Mouse (Mus musculus): ENCODE measurements at regions not wholly inside any gene's neighbourhood (a gene's known extent, or its start where the extent isn't known, plus 50 kb on each side); places are given as distances from the start of the nearest gene placed in this dataset.
A peak's percentile ranks its signal among the peaks of the same experiment; 100 is the strongest.

DNA sequence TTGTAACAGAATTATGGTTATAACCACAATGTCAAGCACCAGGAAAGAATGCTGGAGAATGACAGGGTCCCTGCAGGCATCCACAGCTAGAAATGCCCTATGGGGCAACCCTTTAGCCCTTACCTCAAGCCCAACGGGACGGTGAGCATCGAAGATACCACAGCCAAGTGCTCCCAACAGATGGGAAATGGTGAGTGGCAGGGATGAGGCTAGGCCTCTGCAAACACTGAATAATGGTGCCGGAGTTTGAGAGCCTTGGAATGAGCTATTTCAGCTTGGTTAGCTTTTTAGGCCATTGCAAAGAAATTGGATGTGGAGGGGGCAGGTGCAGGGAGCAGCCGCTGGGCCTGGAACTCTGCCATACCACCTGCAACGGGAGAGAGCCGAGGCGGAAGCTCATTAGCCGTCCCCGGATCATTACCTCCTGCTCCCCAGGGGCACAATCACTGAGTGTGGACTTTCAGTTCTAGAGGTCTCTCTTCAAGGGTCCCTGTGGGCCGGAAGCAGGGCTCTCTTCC lies 117.9 kb downstream of the Usp31 start:
- DNase-seq, result peak; percentile 32

DNA sequence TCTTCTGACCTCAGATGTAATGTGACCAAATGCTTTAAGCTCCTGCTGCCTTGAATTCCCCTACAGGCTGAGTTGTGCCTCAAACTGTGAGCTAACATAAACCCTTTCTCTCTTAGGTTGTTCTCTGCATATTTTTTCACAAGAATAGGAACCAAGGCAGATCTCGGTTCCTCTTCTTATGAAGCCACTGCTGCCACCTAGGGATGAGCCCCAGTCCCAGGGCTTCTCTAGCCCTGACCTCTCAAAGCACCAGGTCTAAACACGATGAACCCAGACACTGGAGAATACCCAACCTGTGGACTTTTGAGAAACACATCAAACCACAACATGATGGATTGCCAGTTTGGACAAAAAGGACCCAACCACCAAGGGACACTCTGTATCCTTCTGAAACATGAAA lies 119.3 kb downstream of the Usp31 start:
- DNase-seq, result no peak

DNA sequence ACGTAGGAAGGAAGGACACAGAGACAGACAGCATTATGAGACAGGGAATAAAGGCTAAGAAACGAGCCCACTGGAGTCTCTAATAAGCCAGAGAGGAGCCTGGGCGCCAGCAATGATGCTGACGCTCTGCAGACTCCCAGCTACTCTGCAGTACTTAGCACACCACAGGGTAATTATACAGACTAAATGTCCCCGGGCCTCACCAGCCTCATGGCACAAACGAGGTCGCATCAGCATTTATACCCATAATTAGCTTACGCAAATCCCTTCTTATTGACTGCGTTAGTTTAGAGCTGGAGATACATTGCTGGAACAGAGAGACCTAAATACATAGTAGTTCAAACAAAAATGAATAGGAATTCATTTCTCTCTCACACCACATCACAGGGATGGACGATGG lies 121.3 kb downstream of the Usp31 start:
- no peak for DNase-seq

DNA sequence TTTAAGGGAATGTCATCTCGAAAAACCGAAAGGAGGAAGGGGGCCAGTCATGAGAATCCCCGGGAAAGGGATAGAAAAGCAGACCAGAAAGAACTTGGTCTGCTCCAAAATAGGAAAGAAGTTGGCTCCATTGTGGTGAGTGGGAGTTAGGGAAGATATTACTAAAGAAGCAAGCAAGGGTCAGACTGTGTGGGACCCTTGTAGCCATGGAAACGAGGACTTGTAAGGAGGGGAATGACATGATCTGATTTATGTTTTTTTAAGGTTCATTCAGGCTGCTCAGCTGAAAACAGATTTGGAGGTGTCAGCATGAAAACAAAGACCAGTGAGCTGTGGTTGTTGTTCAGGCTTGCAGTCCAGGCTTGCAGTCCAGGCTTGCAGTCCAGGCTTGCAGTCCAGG lies 127.6 kb downstream of the Usp31 start:
- no peak for DNase-seq

DNA sequence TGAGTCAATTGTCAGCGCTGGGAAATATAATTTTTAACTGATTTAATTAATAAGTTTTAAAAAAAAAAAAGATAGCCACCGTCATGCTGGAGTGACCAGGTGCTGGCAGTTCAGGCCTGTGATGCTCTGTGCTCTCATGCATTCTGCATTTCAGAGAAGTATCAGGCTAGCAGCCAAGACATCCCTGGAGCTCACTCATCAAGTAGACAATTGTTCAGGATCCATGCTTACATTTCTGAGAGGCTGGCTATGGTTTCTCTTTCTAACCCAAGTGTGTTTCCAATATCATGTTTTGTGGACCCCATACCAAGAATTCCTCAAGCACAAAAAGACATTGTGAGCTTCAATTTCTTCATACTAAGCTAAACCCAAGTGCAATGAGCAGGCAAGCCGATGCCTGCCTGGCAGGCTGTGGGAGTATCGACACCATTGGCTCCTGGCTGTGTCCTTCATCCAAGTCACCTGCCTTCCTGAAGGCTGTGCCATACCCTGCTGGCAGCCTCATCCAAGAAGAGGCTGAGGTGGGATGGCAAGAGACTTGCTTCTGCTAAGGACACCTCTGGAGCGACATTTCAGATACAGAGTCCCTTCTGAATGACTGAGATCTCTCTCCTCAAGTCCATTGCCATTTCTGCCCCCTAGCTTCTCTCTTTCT lies 134.2 kb downstream of the Usp31 start:
- no peak for DNase-seq

DNA sequence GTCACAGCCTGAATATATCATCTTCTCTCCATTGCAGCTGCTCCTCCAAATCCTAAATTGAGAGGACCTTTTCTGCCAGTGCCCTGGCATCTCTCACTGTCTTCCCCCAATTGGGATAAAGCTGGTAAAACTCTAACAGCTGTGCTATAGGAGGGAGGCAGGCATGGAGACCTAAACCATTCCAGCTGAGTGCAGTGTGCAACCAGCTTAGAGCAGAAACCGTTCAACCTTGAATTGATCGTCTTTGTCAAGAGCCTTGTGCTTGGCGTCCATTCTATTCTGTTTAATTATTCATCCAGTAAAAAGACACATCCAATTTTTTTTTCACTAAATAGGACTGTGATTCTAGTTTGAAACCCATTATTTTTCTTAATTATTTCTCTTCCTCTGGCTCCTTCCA lies 135.3 kb downstream of the Usp31 start:
- DNase-seq, result no peak

DNA sequence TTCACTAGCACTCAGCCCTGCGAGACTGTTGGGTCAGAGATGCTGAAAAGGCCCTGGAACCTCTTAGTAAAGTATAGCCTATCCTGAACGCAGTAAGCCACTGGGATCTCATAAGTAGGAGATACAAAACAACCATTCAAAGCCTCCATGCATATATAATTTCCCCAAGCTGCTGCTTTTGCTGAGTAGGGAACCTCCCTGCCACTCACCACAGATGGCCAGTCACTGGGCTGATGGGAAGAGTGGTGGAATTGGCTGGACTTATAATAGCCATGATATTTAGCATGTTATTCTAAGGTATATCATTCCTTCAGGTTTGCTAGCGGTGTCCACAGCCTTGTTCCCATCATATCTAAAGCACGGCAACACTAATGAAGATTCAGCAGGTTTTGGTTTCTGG lies 135.8 kb downstream of the Usp31 start:
- DNase-seq, result no peak

DNA sequence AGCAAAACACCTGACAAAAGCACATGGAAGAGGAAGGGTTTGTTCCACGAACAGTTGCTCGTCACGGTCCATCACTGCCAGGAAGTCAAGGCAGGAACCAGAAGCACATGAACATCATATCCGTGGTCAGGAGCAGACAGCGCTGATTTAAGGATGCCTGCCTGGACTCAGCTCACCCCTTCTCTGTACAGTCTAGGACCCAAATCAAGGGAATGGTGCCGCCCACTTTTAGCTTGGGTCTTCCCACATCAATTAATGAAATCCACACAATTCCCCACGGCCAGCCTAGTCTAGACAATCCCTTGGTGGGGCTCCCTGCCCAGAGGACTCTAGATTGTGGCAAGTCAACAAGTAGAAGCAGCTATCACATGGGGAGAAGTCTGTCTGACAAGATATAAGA lies 137.8 kb downstream of the Usp31 start:
- no peak for DNase-seq

DNA sequence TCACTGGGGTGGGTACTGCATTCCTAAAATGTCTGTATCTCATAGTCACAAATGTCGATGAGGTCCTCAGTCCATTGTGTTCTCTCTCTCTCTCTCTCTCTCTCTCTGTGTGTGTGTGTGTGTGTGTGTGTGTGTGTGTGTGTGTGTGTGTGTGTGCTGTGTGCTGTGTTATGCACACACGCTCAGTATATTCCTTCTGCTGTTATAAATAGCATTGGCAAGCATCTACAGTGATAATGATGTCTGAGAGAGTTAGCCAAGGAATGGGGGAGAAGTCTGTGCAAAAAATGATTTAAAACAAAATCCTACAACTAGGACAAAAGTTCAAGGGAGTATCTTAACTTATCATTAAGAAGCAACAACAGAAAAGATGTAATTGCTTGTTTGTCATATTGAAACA lies 139.0 kb downstream of the Usp31 start:
- DNase-seq, result no peak

DNA sequence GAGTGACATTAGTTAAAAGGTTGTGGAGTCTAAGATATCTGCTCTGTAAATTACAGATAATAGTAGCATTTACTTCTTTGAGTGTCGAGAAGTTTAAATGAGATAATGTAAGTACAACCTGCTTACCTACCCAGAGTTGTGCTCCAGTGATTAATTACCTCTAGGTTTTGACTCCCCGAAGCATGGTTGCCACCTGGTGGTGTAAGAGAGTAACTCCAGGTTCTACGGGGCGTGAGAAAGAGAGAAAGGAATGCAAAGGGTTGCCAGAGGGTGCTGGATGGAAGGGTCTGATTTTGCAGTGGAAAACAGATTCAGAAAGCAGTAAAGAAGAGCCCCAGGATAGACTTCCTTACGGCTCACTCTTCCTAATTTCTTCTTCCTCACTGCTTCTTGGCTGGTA lies 143.5 kb downstream of the Usp31 start:
- peak; percentile 25 for DNase-seq

DNA sequence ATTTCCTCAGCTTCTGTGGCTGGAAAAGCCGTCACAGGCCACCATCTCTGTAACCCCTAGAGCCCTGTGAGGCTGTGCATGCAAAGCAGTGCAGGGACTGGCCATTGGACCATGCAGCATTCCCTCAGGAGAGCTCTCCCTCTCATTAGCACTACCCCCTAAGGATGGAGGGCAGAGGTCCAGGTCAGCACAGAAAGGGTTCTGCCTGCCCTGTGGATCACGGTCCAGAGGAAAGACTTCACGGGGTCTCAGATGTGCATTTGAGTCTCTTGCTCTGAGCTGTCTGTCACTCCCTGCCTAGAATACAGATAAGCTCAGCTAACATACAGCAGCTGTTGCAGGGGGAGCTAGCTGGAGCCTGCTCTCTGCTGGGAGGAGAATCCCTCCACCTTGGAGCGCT lies 151.6 kb downstream of the Usp31 start:
- no peak for DNase-seq
